Mouse (Mus musculus) olfactory bulb, adult 2 months (tissue): ENCODE data around the gene Creb3.
"Not testable (repeated sequence)": the region's sequence is repeated elsewhere in the genome, so short reads cannot be mapped to it uniquely, and the experiment has no call there.

Source experiments
- CTCF ChIP-seq: fragments of 200-500 bp; IDR thresholded peaks from 2 replicates; pipeline ENCODE4 v1.5.1; 2012; ENCODE audit warnings: low read depth, mild to moderate bottlenecking, low read length, moderate library complexity; ENCODE audit not compliant: insufficient read depth
- POLR2A ChIP-seq: fragments of 200-500 bp; IDR thresholded peaks from 2 replicates; pipeline ENCODE4 v1.6.1; 2012; ENCODE audit warnings: mild to moderate bottlenecking, low read depth, low read length, moderate library complexity; ENCODE audit not compliant: insufficient read depth

DNA sequence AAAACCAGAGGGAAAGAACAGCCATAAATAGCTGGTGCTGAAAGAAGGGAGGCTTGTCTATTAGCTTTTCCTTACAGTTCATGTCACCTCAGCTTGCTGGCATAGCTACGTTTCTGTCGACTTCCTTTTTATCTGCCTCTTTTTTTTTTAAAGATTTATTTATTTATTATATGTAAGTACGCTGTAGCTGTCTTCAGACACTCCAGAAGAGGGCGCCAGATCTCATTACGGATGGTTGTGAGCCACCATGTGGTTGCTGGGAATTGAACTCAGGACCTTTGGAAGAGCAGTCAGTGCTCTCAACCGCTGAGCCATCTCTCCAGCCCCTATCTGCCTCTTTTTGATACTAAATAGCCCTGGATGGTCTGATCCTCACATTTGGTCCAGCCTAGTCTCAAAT, 10.3 kb upstream of the Creb3 start:
- not testable (repeated sequence) for TF ChIP-seq CTCF, POLR2A
